Mouse (Mus musculus) hindbrain, embryonic 12.5 days (tissue): Measurements from ENCODE around the gene Ppm1g. TPM values are rescaled to one million over a fixed set of nuclear protein-coding genes. Genes with fewer than 3 reads are reported as not detected.

Experiments
- ATAC-seq: fragments of 200-750 bp; cut with Nextera tagmentation; 2 replicates; pipeline ENCODE4 v1.8.0; 2017; ENCODE audit warnings: moderate TSS enrichment; ENCODE audit not compliant: low FRiP score
- H3K27ac ChIP-seq: fragments of 300-500 bp; sonication (generic); 2 replicates; pipeline ENCODE4 v1.5.1; 2016; ENCODE audit warnings: mild to moderate bottlenecking
- H3K27me3 ChIP-seq: fragments of 300-500 bp; sonication (generic); 2 replicates; pipeline ENCODE4 v1.6.1; 2016; ENCODE audit warnings: mild to moderate bottlenecking
- H3K36me3 ChIP-seq: fragments of 300-500 bp; sonication (generic); 2 replicates; pipeline ENCODE4 v1.6.1; 2016; ENCODE audit warnings: mild to moderate bottlenecking
- H3K4me1 ChIP-seq: fragments of 300-500 bp; sonication (generic); 2 replicates; pipeline ENCODE4 v1.6.1; 2016
- H3K4me2 ChIP-seq: fragments of 300-500 bp; sonication (generic); replicated peaks from 2 replicates; pipeline ENCODE4 v1.6.1; 2016; ENCODE audit warnings: mild to moderate bottlenecking
- H3K4me3 ChIP-seq: fragments of 300-500 bp; sonication (generic); 2 replicates; pipeline ENCODE4 v1.5.1; 2016; ENCODE audit warnings: mild to moderate bottlenecking
- H3K9ac ChIP-seq: fragments of 300-500 bp; sonication (generic); 2 replicates; pipeline ENCODE4 v1.6.1; 2016; ENCODE audit warnings: mild to moderate bottlenecking, moderate library complexity
- H3K9me3 ChIP-seq: fragments of 300-500 bp; sonication (generic); replicated peaks from 2 replicates; pipeline ENCODE4 v1.6.1; 2016; ENCODE audit warnings: mild to moderate bottlenecking
- WGBS: fragments of 180-500 bp; shearing (Covaris S2); methylation state at CpG from one replicate; pipeline ENCODE4 v1.1.7; 2016; 5-methylcytosine and 5-hydroxymethylcytosine counted together
- polyA plus RNA-seq: library from polyadenylated mRNA; unstranded; fragments of >200 nt; fragmentation: Nextera tagmentation; extraction: Ambion mirVana; gene quantifications from 2 replicates; pipeline ENCODE4 v1.2.1, GENCODE M21; 2016

Ppm1g gene
- 149 TPM in 2 replicates for polyA plus RNA-seq

- no peaks in the 10 kb centered on the region for H3K9me3 ChIP-seq
- peak within 1 kb of the TSS; percentile 97 for H3K4me3 ChIP-seq
- no peaks in the 10 kb centered on the region for H3K36me3 ChIP-seq
- H3K4me2 ChIP-seq: peak within 1 kb of the TSS; percentile 83
- ATAC-seq: peak; percentile 94
- under 1% methylated on average over 52 of the region's 70 CpGs for WGBS
- peaks cover 9% of the 10 kb centered on the region for H3K4me1 ChIP-seq
- H3K27me3 ChIP-seq: no peaks in the 10 kb centered on the region
- H3K27ac ChIP-seq: peak within 1 kb of the TSS; percentile 96
- peak within 1 kb of the TSS; percentile 95 for H3K9ac ChIP-seq
Measured at GRCm38 (mm10) chr5:31220448-31221303, at the start of gene Ppm1g. TSS of gene Ppm1g (minus strand) at chr5:31220687.

GRCm38 (mm10) chr5:31267686-31268085 lies 47.2 kb upstream of the Ppm1g start:
- WGBS: 65% methylated on average over 6 of the region's 6 CpGs
- no peak overlapping the region for H3K4me3 ChIP-seq
- no peak overlapping the region for H3K4me2 ChIP-seq
- ATAC-seq: no peak
- H3K27me3 ChIP-seq: no peaks in the 10 kb centered on the region
- no peak overlapping the region for H3K9ac ChIP-seq
- H3K4me1 ChIP-seq: no peaks in the 10 kb centered on the region
- H3K9me3 ChIP-seq: no peaks in the 10 kb centered on the region
- H3K36me3 ChIP-seq: peaks cover 81% of the 10 kb centered on the region
- no peak overlapping the region for H3K27ac ChIP-seq

GRCm38 (mm10) chr5:31266101-31266500 lies 45.6 kb upstream of the Ppm1g start:
- H3K9ac ChIP-seq: no peak overlapping the region
- ATAC-seq: no peak
- no peaks in the 10 kb centered on the region for H3K9me3 ChIP-seq
- no peak overlapping the region for H3K27ac ChIP-seq
- H3K4me1 ChIP-seq: no peaks in the 10 kb centered on the region
- no peak overlapping the region for H3K4me2 ChIP-seq
- H3K4me3 ChIP-seq: no peak overlapping the region
- peaks cover 88% of the 10 kb centered on the region for H3K36me3 ChIP-seq
- 92% methylated on average over 7 of the region's 7 CpGs for whole genome bisulfite sequencing
- H3K27me3 ChIP-seq: no peaks in the 10 kb centered on the region

- WGBS: 91% methylated on average over 11 of the region's 11 CpGs
Measured at GRCm38 (mm10) chr5:31257616-31258015, 37.1 kb upstream of the Ppm1g start.

GRCm38 (mm10) chr5:31255971-31256370 lies 35.5 kb upstream of the Ppm1g start:
- no peak for ATAC-seq
- Histone ChIP-seq H3K4me1 (peaks cover 16% of the 10 kb centered on the region), H3K4me3 (no peak overlapping the region), H3K9ac (no peak overlapping the region), H3K9me3 (no peaks in the 10 kb centered on the region), H3K27ac (no peak overlapping the region), H3K27me3 (peaks cover 6% of the 10 kb centered on the region; the same call in 1 of the 2 replicates), H3K36me3 (peaks cover 81% of the 10 kb centered on the region), H3K4me2 (no peak overlapping the region)
- 94% methylated on average over 2 of the region's 2 CpGs for WGBS

More at GRCm38 (mm10) chr5:31257616-31258015, 37.1 kb upstream of the Ppm1g start:
- Histone ChIP-seq H3K9ac (no peak overlapping the region), H3K9me3 (no peaks in the 10 kb centered on the region), H3K4me3 (no peak overlapping the region), H3K27ac (no peak overlapping the region), H3K4me1 (0 out of 2 replicates have a peak, but pooled peaks cover 3% of the 10 kb centered on the region), H3K4me2 (no peak overlapping the region), H3K36me3 (peaks cover 80% of the 10 kb centered on the region), H3K27me3 (no peaks in the 10 kb centered on the region)
- ATAC-seq: no peak

GRCm38 (mm10) chr5:31255381-31255780 lies 34.9 kb upstream of the Ppm1g start:
- 93% methylated on average over 2 of the region's 2 CpGs for WGBS
- peaks cover 17% of the 10 kb centered on the region for H3K4me1 ChIP-seq
- peaks cover 81% of the 10 kb centered on the region for H3K36me3 ChIP-seq
- no peak overlapping the region for H3K4me3 ChIP-seq
- H3K27me3 ChIP-seq: peaks cover 6% of the 10 kb centered on the region; the same call in 1 of the 2 replicates
- H3K9ac ChIP-seq: no peak overlapping the region
- no peak overlapping the region for H3K4me2 ChIP-seq
- H3K27ac ChIP-seq: no peak overlapping the region
- H3K9me3 ChIP-seq: no peaks in the 10 kb centered on the region
- ATAC-seq: no peak

- no peak for ATAC-seq
- no peak overlapping the region for H3K27ac ChIP-seq
- no peaks in the 10 kb centered on the region for H3K9me3 ChIP-seq
- H3K4me3 ChIP-seq: no peak overlapping the region
- H3K4me2 ChIP-seq: no peak overlapping the region
- no peak overlapping the region for H3K9ac ChIP-seq
- H3K36me3 ChIP-seq: peaks cover 81% of the 10 kb centered on the region
- H3K4me1 ChIP-seq: peaks cover 17% of the 10 kb centered on the region
- 89% methylated on average over 8 of the region's 8 CpGs for whole genome bisulfite sequencing
- peaks cover 6% of the 10 kb centered on the region; the same call in 1 of the 2 replicates for H3K27me3 ChIP-seq
Measured at GRCm38 (mm10) chr5:31254901-31255300, 34.4 kb upstream of the Ppm1g start.

- Histone ChIP-seq H3K9me3 (no peaks in the 10 kb centered on the region), H3K4me2 (no peak overlapping the region), H3K36me3 (peaks cover 81% of the 10 kb centered on the region), H3K4me1 (peaks cover 17% of the 10 kb centered on the region), H3K9ac (no peak overlapping the region), H3K27me3 (peaks cover 6% of the 10 kb centered on the region; the same call in 1 of the 2 replicates), H3K27ac (no peak overlapping the region), H3K4me3 (no peak overlapping the region)
- ATAC-seq: no peak
- 91% methylated on average over 7 of the region's 7 CpGs for WGBS
Measured at GRCm38 (mm10) chr5:31254452-31254851, 34.0 kb upstream of the Ppm1g start.

GRCm38 (mm10) chr5:31253806-31254205 lies 33.3 kb upstream of the Ppm1g start:
- no peak overlapping the region for H3K4me3 ChIP-seq
- ATAC-seq: no peak
- peaks cover 6% of the 10 kb centered on the region; the same call in 1 of the 2 replicates for H3K27me3 ChIP-seq
- no peaks in the 10 kb centered on the region for H3K9me3 ChIP-seq
- H3K36me3 ChIP-seq: peaks cover 83% of the 10 kb centered on the region
- no peak overlapping the region for H3K27ac ChIP-seq
- H3K4me2 ChIP-seq: no peak overlapping the region
- 96% methylated on average over 8 of the region's 8 CpGs for WGBS
- peaks cover 17% of the 10 kb centered on the region for H3K4me1 ChIP-seq
- H3K9ac ChIP-seq: no peak overlapping the region

- peaks cover 17% of the 10 kb centered on the region for H3K4me1 ChIP-seq
- no peak overlapping the region for H3K27ac ChIP-seq
- ATAC-seq: no peak
- H3K36me3 ChIP-seq: peaks cover 91% of the 10 kb centered on the region
- H3K27me3 ChIP-seq: peaks cover 6% of the 10 kb centered on the region; the same call in 1 of the 2 replicates
- no peak overlapping the region for H3K9ac ChIP-seq
- H3K4me2 ChIP-seq: no peak overlapping the region
- no peak overlapping the region for H3K4me3 ChIP-seq
- WGBS: 73% methylated on average over 16 of the region's 16 CpGs
- H3K9me3 ChIP-seq: no peaks in the 10 kb centered on the region
Measured at GRCm38 (mm10) chr5:31252795-31253545, 32.5 kb upstream of the Ppm1g start.

- H3K4me2 ChIP-seq: peak overlapping the region; percentile 39
- 60% methylated on average over 10 of the region's 10 CpGs for WGBS
- H3K27ac ChIP-seq: no peak overlapping the region
- no peaks in the 10 kb centered on the region for H3K9me3 ChIP-seq
- H3K36me3 ChIP-seq: peaks cover 91% of the 10 kb centered on the region
- H3K4me1 ChIP-seq: peaks cover 17% of the 10 kb centered on the region
- H3K27me3 ChIP-seq: peaks cover 6% of the 10 kb centered on the region; the same call in 1 of the 2 replicates
- no peak for ATAC-seq
- H3K9ac ChIP-seq: no peak overlapping the region
- H3K4me3 ChIP-seq: peak overlapping the region; percentile 19
Measured at GRCm38 (mm10) chr5:31252151-31252550, 31.7 kb upstream of the Ppm1g start.

- Histone ChIP-seq H3K4me1 (peaks cover 17% of the 10 kb centered on the region), H3K9ac (0 out of 2 replicates have a peak within 1 kb of the TSS, but pooled peaks have one; percentile 32), H3K27me3 (peaks cover 6% of the 10 kb centered on the region; the same call in 1 of the 2 replicates), H3K36me3 (peaks cover 93% of the 10 kb centered on the region), H3K4me2 (peak within 1 kb of the TSS; percentile 39), H3K27ac (no peak within 1 kb of the TSS; the same call in none of the 2 replicates), H3K9me3 (no peaks in the 10 kb centered on the region), H3K4me3 (peak within 1 kb of the TSS; percentile 19)
- ATAC-seq: peak; percentile 62; the same call in 1 of the 2 replicates
- 16% methylated on average over 47 of the region's 47 CpGs for WGBS
Measured at GRCm38 (mm10) chr5:31251541-31252101, 31.1 kb upstream of the Ppm1g start, which contains the start of gene Krtcap3. TSS of gene Krtcap3 (plus strand) at chr5:31251691.
